Mouse (Mus musculus): ENCODE data around the gene Depp1.
"Not testable (repeated sequence)": the region's sequence is repeated elsewhere in the genome, so short reads cannot be mapped to it uniquely, and the experiment has no call there.

The Depp1 gene

GRCm38 (mm10) chr6:116650406-116650805 is at the start of gene Depp1:
Gene Depp1 (plus strand): TSS chr6:116650609.
- DNase-seq: no peak

GRCm38 (mm10) chr6:116600969-116601368 is 49.4 kb upstream of the Depp1 start:
- DNase-seq: not testable (repeated sequence)

- DNase-seq: no peak
Observed at GRCm38 (mm10) chr6:116607230-116607629, 43.2 kb upstream of the Depp1 start.

GRCm38 (mm10) chr6:116615719-116616118 is 34.7 kb upstream of the Depp1 start:
- no peak for DNase-seq

- DNase-seq: no peak
Observed at GRCm38 (mm10) chr6:116618073-116618472, 32.3 kb upstream of the Depp1 start.

- DNase-seq: no peak
Observed at GRCm38 (mm10) chr6:116621318-116622023, 28.9 kb upstream of the Depp1 start.

GRCm38 (mm10) chr6:116626417-116626816 is 24.0 kb upstream of the Depp1 start:
- not testable (repeated sequence) for DNase-seq

- no peak for DNase-seq
Observed at GRCm38 (mm10) chr6:116628095-116628494, 22.3 kb upstream of the Depp1 start.

GRCm38 (mm10) chr6:116628539-116629171 is 21.8 kb upstream of the Depp1 start, which contains the start of gene Zfp422:
Gene Zfp422 (minus strand): TSS chr6:116628999.
- DNase-seq: peak; percentile 76

- DNase-seq: no peak
Observed at GRCm38 (mm10) chr6:116629766-116630165, 20.6 kb upstream of the Depp1 start.

- DNase-seq: peak; percentile 73
Observed at GRCm38 (mm10) chr6:116632129-116632528, 18.3 kb upstream of the Depp1 start.

GRCm38 (mm10) chr6:116633741-116634695 is 16.4 kb upstream of the Depp1 start:
- DNase-seq: no peak

- DNase-seq: no peak
Observed at GRCm38 (mm10) chr6:116635251-116636180, 14.9 kb upstream of the Depp1 start.

GRCm38 (mm10) chr6:116636581-116637235 is 13.7 kb upstream of the Depp1 start:
- DNase-seq: no peak

- DNase-seq: no peak
Observed at GRCm38 (mm10) chr6:116637496-116637895, 12.9 kb upstream of the Depp1 start.

- DNase-seq: no peak
Observed at GRCm38 (mm10) chr6:116638871-116639270, 11.5 kb upstream of the Depp1 start.

- DNase-seq: no peak
Observed at GRCm38 (mm10) chr6:116639663-116640062, 10.7 kb upstream of the Depp1 start.

GRCm38 (mm10) chr6:116642942-116643341 is 7.5 kb upstream of the Depp1 start:
- no peak for DNase-seq

GRCm38 (mm10) chr6:116643881-116644280 is 6.5 kb upstream of the Depp1 start:
- no peak for DNase-seq

- DNase-seq: no peak
Observed at GRCm38 (mm10) chr6:116644335-116644734, 6.1 kb upstream of the Depp1 start.

GRCm38 (mm10) chr6:116647763-116648162 is 2.6 kb upstream of the Depp1 start:
- DNase-seq: no peak

GRCm38 (mm10) chr6:116649811-116650210 is 598 bp upstream of the Depp1 start:
- DNase-seq: no peak

All from right cerebral cortex, postnatal 4 days (tissue).